Mouse (Mus musculus): ENCODE results near the gene Tmem253.
A peak's percentile ranks its signal among the peaks of the same experiment; 100 is the strongest.

The Tmem253 gene

DNA sequence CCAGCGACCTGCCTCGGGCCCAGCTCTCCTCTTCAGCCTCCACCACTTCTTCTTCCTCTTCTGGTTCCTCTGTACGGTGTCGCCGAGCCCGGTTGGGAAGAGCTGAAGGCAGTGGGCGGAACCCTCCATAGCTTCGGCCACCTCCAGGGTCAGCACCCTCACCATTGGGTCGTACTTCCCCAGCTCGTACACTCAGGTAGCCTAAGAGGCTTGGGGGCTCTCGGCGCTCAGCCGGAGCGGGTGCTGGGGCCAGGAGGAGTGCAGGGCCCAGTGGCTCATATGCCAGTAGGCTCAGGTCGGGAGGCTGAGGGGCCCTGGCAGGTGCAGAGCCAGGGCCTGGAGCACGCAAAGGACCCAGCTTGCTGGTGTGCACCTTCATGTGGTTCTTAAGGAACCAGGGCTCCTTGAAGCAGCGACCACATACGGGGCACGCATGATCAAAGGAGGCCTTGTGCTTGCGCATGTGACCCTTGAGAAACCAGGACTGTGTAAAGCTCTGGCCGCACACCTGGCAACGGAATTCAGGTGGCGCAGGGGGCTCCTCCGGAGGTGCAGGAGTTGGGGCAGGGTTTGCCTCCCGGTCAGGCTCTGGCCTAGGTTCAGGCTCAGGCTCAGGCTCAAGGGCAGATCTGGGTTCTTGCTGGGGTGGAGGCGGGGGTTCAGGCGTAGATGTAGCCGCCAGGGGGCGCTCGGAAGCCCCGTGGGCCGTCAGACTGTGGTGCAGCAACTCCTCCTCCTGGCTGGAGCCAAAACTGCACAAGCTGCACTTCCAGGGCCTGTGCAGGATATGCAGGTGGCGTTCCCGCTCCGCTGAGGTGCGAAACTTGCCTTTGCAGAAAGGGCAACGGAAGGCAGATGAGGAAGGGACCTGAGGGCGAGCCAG, 6.9 kb upstream of the Tmem253 start:
- peak; percentile 94 for DNase-seq (ENCODE audit: low spot score)

DNA sequence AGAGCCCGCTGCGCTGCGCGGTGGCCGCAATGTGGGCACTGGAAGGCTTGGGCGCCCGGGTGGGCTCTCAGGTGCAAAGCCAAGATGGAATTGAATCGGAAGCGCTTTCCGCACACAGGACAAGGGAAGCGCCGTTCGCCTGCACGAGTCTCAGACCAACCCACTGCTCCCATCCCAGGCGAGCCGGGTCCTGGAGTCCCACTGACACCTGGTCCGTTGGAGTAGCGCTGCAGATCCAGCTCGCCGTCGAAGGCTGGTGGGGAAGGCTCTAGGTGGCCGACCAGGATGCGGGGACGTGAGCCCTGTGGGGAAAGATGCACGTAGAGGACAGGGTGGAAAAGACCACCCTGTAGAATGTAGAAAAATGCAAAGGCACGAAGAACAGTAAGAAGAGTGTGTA, 6.1 kb upstream of the Tmem253 start:
- DNase-seq (ENCODE audit: low spot score), result no peak

DNA sequence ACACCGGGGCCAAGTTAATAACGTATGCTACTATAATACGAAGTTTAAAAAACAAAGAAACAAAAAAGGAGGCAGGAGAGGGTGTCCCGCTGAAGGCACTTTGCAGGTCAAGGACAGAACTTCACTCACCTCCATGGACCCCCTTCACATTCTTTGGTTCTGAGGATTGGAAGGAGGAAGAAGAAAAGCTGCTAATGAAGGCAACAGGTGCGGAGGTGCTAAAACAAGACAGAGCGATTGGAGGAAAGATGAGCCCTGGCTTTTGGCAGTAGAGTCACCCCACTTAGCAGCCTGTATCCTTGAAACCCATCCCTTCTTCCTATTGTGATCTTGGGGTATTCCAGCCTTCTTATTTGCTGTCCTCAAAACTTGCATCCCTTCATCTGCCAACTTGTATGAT, 5.6 kb upstream of the Tmem253 start:
- no peak for DNase-seq (ENCODE audit: low spot score)

DNA sequence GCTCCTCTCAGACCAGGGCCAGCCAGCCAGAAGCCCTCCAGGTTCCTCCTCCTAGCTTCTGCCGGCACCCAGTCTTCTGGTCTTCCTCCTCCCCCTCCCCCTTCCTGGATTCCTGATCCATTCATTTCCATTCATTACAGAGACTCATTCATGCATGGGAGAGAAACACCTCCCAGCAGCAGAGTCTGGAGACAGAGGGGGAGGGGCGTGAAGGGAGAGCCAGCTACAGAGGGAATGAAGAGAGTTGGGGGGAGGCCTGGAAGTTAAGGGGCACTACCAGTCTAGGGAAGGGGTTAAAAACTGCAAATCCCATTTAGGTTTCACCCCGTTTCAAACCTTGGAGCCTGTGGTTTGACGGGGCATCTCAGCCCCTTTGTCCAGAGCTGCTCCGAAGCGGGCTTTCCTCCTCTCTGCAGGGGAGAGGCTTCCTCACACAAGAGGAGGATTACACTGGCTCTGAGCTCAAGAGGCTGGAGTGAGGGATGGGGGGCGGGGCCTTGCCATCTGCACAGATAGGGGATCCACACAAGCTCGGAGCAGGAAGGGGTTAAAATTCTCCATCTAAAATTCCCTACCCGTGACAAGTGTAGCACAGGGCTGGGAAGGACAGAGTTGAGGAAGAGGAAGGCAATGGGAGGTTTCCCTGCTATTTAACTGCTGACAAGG, 4.9 kb upstream of the Tmem253 start:
- DNase-seq (ENCODE audit: low spot score), result no peak

DNA sequence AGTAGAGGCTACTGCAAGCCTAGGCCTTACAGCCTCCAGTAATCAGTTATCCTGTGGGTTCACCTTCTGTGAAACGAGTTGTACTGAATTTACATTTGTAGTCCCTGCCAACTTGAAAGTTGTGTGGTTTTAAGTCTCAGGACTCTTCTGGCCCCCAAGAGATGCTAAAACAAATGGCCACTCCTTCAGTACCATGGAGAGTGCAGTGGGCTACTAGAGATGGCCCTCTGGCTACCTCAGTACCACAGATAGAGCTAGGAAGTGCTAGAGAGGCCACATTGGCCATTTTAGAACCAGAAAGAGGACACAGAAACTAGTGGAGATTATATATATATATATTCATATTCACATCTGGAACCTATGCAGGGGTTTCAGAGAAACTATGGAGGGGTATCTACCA, 3.8 kb upstream of the Tmem253 start:
- no peak for DNase-seq (ENCODE audit: low spot score)

DNA sequence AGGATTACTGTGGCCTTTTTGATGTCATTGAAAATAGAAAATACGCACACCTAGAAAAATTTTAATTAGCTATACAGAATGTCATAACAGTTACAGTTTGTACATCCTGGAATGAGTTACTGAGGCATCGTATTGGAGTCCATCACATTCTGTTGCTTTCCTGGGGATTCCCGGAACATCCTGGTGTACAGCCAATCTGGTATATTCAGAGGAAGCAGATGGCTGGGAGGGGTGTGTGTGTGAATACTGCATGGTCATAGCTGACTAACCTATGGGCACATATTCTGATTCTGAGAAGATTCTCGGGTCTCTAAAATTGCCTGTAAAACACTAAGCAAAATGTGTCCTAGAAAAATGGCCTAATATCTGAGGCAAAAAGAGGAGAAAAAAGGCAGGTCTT, 3.4 kb upstream of the Tmem253 start:
- no peak for DNase-seq (ENCODE audit: low spot score)

DNA sequence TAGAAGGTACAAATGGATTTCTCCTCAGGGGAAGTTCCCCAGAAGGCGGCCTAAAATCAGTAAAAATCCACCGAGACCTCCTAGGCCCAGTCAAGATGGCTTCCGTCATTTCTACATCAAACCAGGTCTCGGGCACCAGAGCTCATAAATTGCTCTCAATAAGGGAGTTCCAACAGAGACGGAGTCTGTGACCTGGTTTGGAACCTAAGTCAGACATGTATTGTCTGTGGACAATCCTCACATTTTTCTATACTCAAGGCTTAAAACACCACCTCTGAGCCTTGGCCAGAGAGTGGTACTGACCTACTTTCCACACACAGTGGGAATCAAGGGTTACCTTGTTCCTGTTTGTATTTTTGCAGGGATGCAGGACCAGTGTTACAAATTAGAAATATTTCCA, 2.9 kb upstream of the Tmem253 start:
- DNase-seq (ENCODE audit: low spot score), result no peak

DNA sequence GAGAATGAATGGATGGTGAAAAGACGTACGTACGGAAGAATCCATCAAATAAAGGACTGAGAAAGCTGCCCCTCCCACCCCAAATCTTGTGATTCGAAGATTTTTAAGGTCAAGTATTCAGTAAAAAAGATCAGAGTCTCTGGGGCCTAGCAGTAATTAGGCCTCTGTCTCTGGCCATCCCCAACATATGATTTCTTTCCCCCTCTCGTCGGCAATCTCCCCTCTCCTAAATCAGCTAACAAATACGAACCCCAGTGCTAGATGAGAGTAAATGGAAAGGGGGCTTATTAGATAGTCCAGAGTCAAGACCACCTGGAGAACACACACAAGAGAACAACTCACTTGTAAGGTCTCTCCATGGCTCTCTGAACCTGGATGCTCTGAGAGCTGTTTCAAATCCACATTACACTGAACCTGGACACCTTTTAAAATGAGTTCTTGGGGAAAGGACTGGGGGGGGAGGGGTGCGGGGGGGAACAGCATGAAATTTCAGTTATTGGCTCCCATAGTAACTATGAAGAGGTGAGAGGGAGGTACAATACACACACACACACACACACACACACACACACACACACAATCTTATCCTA, 2.3 kb upstream of the Tmem253 start:
- DNase-seq (ENCODE audit: low spot score), result no peak

DNA sequence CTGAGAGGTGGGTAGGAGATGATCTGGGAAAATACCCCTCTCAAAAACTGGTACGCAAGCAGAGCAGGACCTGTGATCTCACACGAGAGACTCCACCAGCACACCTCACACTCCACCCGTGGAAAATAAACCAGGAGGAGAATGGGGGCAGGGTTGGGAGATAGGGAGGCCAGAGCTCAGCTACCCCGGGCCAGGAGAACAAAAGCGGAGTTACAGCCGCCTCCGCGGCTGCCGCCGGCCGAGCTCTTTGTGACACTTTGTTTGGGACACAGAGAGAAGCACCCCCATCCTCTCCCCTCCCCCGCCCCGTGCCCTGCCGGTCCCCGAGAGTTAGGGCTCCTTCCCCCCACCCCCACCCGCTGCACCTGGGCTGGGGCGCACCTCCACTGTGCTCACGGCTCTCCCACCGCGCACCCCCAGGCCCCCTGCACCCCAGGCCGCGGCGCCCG, 1.7 kb upstream of the Tmem253 start:
- DNase-seq (ENCODE audit: low spot score), result no peak

DNA sequence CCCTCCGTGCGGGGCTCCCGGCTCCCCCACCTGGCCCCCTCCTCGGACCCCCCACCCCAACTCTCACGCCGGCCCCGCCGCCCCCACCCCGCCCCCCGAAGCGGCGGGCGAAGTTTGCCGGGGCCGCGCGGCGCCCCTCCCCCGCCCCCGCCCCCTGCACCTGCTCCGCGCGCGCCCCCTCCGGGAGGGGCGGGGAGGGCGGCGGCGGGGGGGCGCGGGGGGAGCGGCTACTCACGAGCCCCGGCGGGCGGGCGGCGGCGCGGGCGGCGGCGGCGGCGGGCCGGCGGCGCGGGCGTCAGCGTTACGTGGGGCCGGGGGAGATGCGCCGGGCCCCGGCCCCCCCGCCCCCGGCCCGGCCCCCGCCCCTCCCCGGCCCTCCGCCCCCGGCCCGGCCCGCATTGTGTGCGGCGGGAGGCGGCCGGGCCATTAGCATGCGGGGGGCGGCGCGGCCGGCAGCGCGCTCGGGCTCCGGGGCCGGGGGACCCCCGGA, 1.1 kb upstream of the Tmem253 start:
- no peak for DNase-seq (ENCODE audit: low spot score)

DNA sequence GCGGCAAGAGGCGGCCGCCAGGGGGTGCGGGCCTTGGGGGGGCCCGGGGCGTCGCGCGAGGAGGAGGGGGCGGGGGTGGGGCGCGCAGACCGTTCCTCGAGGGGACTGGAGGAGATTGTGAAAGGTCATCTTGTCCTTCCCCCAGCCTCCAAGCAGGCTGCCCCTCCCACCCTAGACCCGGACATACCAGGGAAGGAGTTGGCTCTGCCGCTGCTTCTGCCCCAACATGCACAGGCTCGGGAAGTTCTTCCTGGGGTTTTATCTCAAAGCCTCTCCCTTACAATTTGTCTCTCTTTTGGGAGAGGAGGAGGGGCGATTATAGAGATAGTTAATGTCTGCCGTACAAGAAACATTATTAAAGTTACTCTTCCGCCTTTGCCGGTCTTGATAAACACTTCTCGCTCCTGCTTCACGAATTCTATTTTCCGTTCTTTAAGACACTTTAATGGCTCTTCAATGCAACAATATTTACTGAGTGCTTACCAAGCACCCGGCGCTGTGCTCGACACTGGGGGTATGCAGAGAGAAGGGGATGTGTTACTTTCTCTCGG, 622 bp upstream of the Tmem253 start:
- DNase-seq (ENCODE audit: low spot score), result peak; percentile 43

DNA sequence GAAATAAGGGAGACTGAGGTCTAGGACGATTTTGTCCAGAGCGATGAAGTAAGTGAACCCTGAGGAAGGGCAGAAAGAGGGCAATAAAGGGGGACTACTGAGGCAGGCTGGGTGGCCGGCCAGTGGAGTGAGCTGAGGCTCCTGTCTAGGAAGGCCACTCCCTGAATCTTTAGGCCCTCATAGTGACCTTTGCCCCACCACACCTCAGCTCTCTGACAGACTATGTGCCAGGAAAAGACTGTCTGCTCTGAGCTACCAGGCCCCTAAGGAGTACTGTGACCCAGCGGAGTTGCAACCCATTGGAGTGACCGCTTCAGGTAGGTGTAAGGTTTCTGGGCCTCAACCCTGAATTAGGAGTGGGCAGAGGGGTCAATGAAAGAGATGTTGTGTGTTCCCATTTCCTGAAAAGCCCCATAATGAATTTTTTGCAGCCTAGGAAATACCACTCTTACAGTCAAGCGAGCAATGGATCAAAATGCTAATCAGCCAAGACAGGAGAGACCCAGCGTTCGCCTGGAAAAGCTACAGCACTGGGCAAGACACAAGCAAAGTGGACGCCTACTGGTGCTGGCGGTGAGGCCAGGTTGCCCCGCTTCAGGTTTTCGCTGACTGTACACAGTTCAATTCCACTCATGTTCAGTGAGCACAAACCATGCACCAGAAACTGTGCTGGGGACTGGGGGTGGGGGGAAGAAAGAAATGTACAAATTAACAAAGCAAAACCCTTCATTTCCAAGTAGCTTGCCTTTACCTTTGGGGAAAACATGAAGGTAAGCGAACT, 1.4 kb downstream of the Tmem253 start:
- DNase-seq (ENCODE audit: low spot score), result no peak

DNA sequence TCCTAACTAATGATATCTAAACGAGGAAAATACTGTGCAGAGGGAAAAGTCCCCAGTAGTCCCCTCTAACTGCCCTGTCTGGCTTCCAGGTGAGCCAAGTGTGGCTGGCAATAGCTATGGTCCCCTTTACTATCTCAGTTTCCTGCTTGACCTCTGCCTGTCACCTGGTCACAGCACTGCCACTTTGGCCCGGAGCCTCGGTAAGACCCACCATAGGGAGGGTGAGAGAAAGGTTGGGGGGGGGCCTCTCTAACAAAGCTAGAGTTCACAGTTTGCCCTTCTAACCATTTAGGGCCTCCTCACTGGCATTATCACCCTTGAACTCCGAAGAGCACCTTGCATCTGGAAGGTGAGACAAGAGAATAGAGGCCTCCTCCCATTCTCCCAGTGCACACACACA, 2.2 kb downstream of the Tmem253 start:
- DNase-seq (ENCODE audit: low spot score), result no peak

DNA sequence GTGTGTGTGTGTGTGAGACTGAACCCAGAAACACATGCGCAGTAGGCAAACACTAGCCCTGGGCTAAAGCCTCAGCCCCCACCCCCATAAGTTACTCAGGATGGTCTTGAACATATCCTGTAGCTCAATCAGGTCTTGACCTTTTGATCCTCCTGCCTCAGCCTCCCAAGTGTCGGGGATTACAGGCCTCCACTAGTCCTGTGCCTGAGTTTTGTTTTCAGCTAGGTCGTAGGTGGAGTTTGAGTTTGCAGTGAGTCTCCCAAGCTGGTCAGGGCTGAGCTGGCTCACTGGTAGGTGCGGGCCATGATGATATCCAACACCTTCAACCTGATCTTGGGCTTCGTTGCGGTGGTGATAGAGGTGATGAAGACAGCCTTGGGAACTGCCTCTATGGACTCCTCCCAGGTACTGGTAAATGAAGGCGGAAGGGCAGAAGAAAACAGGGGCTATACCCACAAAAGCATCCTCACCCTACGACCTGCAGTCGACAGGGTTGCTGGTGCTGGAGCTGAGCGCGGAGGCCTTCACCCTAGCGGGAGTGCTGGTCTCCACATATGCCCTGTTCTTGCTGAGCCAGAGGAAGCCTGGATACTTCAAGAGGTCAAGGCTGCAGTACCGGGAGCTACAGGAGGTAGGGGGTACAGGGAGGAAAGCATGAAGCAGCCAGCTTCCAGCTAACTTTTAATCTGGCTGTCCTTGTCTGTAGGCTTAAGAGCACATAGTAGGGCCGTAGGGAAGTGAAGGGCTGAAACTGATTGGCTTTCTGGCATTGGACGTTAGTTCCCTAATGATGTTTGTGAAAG, 3.0 kb downstream of the Tmem253 start:
- DNase-seq (ENCODE audit: low spot score), result no peak

DNA sequence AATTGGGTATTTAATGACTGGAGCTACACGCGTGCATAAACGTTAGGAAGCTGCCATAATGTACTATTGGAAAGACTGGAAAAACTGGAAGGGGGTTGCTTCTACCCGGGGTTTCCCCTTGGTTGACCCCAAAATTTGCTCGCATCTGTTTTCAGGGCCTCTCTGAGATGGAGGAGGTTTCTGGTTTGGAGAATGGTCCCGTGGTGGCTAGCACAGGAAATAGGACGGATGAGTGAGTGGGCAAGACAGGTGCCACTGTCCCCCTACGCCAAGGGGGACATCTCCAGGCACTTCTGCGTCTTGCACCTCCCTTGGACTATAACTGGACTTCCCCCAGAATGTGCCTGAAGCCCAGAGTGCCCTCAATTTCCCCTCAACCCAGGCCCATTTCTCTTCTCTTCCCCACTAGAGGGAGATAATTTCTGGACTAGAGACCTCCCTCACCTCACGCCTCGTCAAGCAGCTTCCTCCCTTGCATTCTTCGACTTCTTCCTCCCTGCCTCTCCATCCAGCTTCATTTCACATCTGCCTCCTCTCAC, 3.7 kb downstream of the Tmem253 start:
- no peak for DNase-seq (ENCODE audit: low spot score)

DNA sequence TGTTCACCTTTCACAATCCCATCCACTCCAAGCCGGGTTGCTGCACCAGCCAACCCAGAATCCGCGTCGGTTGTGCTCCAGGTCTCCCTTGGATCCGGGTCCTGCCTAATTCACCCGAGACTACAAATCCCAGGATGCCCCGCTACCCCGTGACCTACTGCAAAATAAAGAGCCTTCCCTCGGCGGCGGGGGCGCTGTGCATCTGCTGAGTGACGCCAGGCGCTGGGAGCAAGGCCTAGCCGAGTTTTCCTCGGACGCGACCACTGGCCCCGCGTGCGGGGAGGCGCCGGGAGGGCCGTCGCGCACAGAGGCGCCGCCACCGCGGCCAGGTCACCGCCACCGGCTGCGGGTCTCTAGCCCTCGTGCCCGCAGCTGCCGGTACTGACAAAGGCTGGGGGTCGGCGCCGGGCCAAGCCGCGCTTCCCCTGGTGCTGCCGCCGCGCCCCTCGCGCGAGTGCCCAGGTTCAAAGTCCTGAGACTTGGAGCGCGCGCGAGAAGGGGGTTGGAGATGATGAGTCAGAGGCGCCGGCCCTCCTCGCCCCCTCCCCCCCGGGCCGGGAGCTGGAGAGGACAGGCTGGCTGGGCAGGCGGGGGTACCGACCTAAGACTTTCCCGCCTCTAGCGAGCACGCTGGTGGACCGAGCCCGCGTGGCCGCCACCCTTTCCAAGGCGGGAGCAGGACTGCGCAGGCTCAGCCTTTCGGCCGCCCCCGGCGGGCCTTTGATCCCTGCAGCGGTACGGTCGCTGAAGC, 4.3 kb downstream of the Tmem253 start:
- DNase-seq (ENCODE audit: low spot score), result peak; percentile 91

DNA sequence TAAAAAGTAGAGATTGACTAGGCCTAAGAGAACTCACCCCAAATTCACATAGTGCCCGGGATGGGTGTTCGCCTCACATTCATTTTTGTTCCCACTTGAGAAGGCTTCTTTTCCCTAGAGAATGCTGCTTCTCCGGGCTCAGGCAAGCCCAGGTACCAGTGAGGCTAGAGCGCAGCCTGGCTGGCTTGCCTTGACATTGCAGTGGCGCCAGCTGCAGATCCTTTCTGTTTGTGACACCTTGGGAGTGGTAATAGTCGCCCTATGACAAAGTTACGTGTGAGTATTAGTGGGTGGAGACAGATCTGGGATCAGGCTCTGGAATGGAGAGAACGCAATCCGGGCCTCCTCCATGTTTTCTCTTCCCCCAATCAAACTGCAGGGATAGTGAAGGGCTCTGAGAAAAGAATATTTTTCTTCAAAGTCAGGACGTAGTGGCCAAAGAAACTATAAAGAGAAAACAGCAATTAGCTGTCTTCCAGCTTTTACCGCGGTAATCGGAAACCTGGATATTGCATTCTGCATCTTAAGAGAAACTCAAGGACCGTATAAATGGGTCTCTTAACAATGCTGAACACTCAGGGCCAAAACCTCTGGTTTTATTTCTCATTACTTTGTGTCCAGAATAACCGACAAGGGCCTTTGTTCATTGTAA, 5.2 kb downstream of the Tmem253 start, which contains the start of gene Zfp219:
TSS of gene Zfp219 (minus strand) at position 248 of the 652 bp plus-strand sequence.
- DNase-seq (ENCODE audit: low spot score), result peak; percentile 64

DNA sequence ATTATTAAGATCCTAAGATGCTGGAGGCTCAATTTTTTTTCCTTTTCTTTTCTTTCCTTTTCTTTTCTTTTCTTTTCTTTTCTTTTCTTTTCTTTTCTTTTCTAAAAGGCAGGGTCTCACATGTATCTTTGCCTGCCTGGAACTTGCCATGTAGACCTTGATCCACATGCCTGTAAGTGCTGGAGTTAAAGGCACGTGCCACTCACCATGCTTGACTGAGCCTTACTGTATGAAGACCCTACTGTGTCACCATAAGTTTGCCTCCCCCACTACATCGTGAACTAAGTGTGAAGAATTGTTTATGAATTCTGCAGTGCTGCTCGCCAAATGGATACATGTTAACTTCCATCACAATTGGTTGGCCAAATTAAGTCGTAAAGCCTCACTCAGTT, 5.7 kb downstream of the Tmem253 start:
- DNase-seq (ENCODE audit: low spot score), result no peak

DNA sequence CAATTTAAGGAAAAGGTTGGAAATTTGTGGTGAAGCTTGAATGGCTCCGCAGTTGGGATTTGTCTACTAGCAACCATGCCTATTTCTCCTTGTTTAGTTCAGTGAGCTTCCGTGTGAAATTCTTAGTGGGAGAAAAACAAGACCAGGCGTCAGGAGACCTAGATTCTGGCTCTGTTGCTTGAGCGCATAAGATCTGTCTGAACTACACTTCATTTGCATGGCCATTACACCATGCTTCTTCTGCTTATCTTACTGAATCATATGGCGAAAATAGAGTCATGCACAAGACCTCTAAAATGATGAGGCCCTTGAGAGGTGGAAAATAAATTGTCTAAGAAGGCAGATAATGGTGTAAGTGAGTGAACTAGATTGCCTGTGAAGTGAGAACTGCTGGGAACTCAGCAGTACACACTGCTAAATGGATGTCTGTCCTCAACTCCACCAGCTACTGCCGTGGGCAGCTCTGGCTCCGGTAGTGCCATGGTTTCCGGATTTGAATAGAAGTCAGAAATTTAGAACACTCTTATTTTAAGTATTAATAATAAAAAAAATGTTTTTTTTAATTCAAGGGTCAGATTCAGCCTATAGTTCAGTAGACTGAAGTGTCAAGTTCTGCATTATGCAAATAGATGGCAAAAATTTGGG, 6.2 kb downstream of the Tmem253 start:
- DNase-seq (ENCODE audit: low spot score), result no peak

Measured in urinary bladder, postnatal 25 days (tissue).